In the genomic region with DNA sequence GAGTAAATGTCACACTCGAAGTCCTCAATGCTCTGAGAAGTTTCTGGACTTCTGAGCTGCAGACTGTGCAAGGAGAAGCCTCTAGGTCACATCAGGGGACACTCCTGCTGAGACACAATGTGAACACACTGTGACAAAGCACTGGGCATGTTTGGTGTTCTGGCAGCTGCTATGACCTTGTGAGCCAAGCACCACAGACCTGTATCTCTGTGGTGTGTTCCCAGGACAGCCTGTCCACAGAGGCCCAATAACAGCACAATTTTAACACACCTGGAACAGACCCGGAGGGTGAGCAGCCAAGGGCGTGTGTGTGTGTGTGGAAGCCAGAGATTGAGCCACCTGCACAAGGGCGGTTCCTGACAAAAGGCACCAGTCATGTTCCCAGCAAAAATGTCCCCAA, we compare ENCODE assay signal across 10 mouse cellular contexts. TPM values are rescaled to one million over a fixed set of nuclear protein-coding genes. Genes with fewer than 3 reads are reported as not detected.
A peak's percentile ranks its signal among the peaks of the same experiment; 100 is the strongest.
DNase-seq lines count a peak whose midpoint lies in the region; ATAC-seq and TF ChIP-seq lines count a peak whose summit lies in the region.
"Had no signal": no experiment of that assay in that cellular context is flagged by ENCODE, and none has a peak within 500 bp of the region (broad histone marks: within the 10 kb centered on the region; RNA-seq: fewer than 3 reads in every experiment).

No protein-coding gene starts in this region.

- no peaks in the 10 kb centered on the region for H3K36me3 ChIP-seq in hindbrain, embryonic 14.5 days (replicated peaks; ENCODE audit: control insufficient read depth, insufficient read depth)
- H3K36me3 ChIP-seq in hindbrain, embryonic 11.5 days (ENCODE audit: control insufficient read depth, insufficient read depth, low read length): no peaks in the 10 kb centered on the region
- no peaks in the 10 kb centered on the region for H3K36me3 ChIP-seq in neural tube, embryonic 13.5 days
- H3K36me3 ChIP-seq in stomach, postnatal 0 days (ENCODE audit: control insufficient read depth, insufficient read depth, low read length): no peaks in the 10 kb centered on the region

- no peaks in the 10 kb centered on the region for H3K9me3 ChIP-seq in hindbrain, embryonic 14.5 days (ENCODE audit: control insufficient read depth, low read length)
- H3K9me3 ChIP-seq in hindbrain, embryonic 11.5 days (ENCODE audit: control insufficient read depth, low read length): no peaks in the 10 kb centered on the region
- H3K9me3 ChIP-seq in neural tube, embryonic 13.5 days: no peaks in the 10 kb centered on the region
- no peaks in the 10 kb centered on the region for H3K9me3 ChIP-seq in stomach, postnatal 0 days (ENCODE audit: control insufficient read depth, low read length)

- WGBS in hindbrain, embryonic 14.5 days: 63% methylated on average over 4 of the region's 4 CpGs
- 59% methylated on average over 4 of the region's 4 CpGs for WGBS in hindbrain, embryonic 11.5 days
- WGBS in neural tube, embryonic 13.5 days: 60% methylated on average over 4 of the region's 4 CpGs
- 48% methylated on average over 4 of the region's 4 CpGs for WGBS in stomach, postnatal 0 days
- WGBS in cerebellum, adult 2 months: 51% methylated on average over 4 of the region's 4 CpGs

- no peak for TF ChIP-seq EP300 in stomach, postnatal 0 days (optimal IDR thresholded peaks at IDR 0.05)

- no peak for ATAC-seq in hindbrain, embryonic 14.5 days (ENCODE audit: low FRiP score)
- ATAC-seq in hindbrain, embryonic 11.5 days (ENCODE audit: low FRiP score): no peak
- ATAC-seq in neural tube, embryonic 13.5 days (ENCODE audit: low read depth): no peak
- ATAC-seq in stomach, postnatal 0 days (ENCODE audit: low FRiP score, low TSS enrichment): no peak

- no peak for TF ChIP-seq POLR2A in cerebellum, adult 2 months (IDR thresholded peaks at IDR 0.05; ENCODE audit: borderline replicate concordance, insufficient read depth, low read length)

- intact Hi-C loops in heart, postnatal 10 days (cut with DNase I): loop anchor here (2.0 to 5.0 kb wide), 5 partner anchors 66 to 252 kb away; a partner anchor contains a TSS

- DNase-seq in hindbrain, embryonic 14.5 days (ENCODE audit: low spot score): no peak
- DNase-seq in hindbrain, embryonic 11.5 days (ENCODE audit: low spot score): no peak
- DNase-seq in neural tube, embryonic 10.5 days (ENCODE audit: extremely low spot score, low spot score): no peak
- peak; percentile 64 to 74 for DNase-seq in heart, postnatal 10 days
- DNase-seq in stomach, postnatal 0 days (ENCODE audit: low spot score): no peak
- DNase-seq in cerebellum, adult 2 months: no peak
- no peak for DNase-seq in lung, postnatal 25 days (ENCODE audit: low spot score)

- H3K4me2 ChIP-seq in hindbrain, embryonic 14.5 days (replicated peaks): no peak overlapping the region
- no peak overlapping the region; the same call in 1 of the 2 replicates for H3K4me2 ChIP-seq in hindbrain, embryonic 11.5 days (replicated peaks; ENCODE audit: low read depth, low read length)
- H3K4me2 ChIP-seq in neural tube, embryonic 13.5 days: peak overlapping the region; percentile 38; the same call in 1 of the 2 replicates
- H3K4me2 ChIP-seq in stomach, postnatal 0 days (replicated peaks; ENCODE audit: low read depth): no peak overlapping the region

- H3K27ac ChIP-seq in hindbrain, embryonic 14.5 days: no peak overlapping the region
- H3K27ac ChIP-seq in hindbrain, embryonic 11.5 days (ENCODE audit: low read depth, low read length): no peak overlapping the region
- H3K27ac ChIP-seq in neural tube, embryonic 13.5 days (replicated peaks): no peak overlapping the region
- H3K27ac ChIP-seq in stomach, postnatal 0 days (replicated peaks): no peak overlapping the region
- no peak overlapping the region for H3K27ac ChIP-seq in cerebellum, adult 2 months (ENCODE audit: insufficient read depth, low read length)

- H3K4me1 ChIP-seq in hindbrain, embryonic 14.5 days (replicated peaks; ENCODE audit: control insufficient read depth, insufficient read depth, low read length): peaks cover 2% of the 10 kb centered on the region; the same call in 1 of the 2 replicates
- H3K4me1 ChIP-seq in hindbrain, embryonic 11.5 days (replicated peaks; ENCODE audit: control insufficient read depth, insufficient read depth, low read length): no peaks in the 10 kb centered on the region; the same call in none of the 2 replicates
- H3K4me1 ChIP-seq in neural tube, embryonic 13.5 days (replicated peaks): peaks cover 2% of the 10 kb centered on the region
- H3K4me1 ChIP-seq in stomach, postnatal 0 days (replicated peaks; ENCODE audit: control insufficient read depth, insufficient read depth): no peaks in the 10 kb centered on the region; the same call in 1 of the 2 replicates
- peaks cover 1% of the 10 kb centered on the region; the same call in 1 of the 2 replicates for H3K4me1 ChIP-seq in cerebellum, adult 2 months (ENCODE audit: control insufficient read depth, insufficient read depth, low read length)

- no peak overlapping the region for H3K4me3 ChIP-seq in hindbrain, embryonic 14.5 days (replicated peaks; ENCODE audit: low read length)
- no peak overlapping the region for H3K4me3 ChIP-seq in hindbrain, embryonic 11.5 days (ENCODE audit: low read depth, low read length)
- no peak overlapping the region for H3K4me3 ChIP-seq in neural tube, embryonic 13.5 days
- H3K4me3 ChIP-seq in stomach, postnatal 0 days (ENCODE audit: low read depth, low read length): no peak overlapping the region
- H3K4me3 ChIP-seq in cerebellum, adult 2 months (replicated peaks; ENCODE audit: insufficient read depth, low read depth, low read length): no peak overlapping the region

- no peaks in the 10 kb centered on the region for H3K27me3 ChIP-seq in hindbrain, embryonic 14.5 days (ENCODE audit: control insufficient read depth, insufficient read depth, low read length)
- peaks cover 3% of the 10 kb centered on the region; the same call in 1 of the 2 replicates for H3K27me3 ChIP-seq in hindbrain, embryonic 11.5 days (ENCODE audit: control insufficient read depth, insufficient read depth, low read length)
- peaks cover 29% of the 10 kb centered on the region for H3K27me3 ChIP-seq in neural tube, embryonic 13.5 days
- no peaks in the 10 kb centered on the region for H3K27me3 ChIP-seq in stomach, postnatal 0 days (ENCODE audit: control insufficient read depth, insufficient read depth, low read length)
- H3K27me3 ChIP-seq in cerebellum, adult 2 months (ENCODE audit: control insufficient read depth, insufficient read depth, low read length): no peaks in the 10 kb centered on the region

- no peak for TF ChIP-seq CTCF in stomach, postnatal 0 days (IDR thresholded peaks at IDR 0.05; ENCODE audit: low read depth)
- TF ChIP-seq CTCF in cerebellum, adult 2 months (IDR thresholded peaks at IDR 0.05; ENCODE audit: borderline replicate concordance, insufficient read depth, low read depth, low read length): no peak

- H3K9ac ChIP-seq in hindbrain, embryonic 14.5 days: 0 out of 2 replicates have a peak overlapping the region, but pooled peaks have one; percentile 20
- H3K9ac ChIP-seq in hindbrain, embryonic 11.5 days (ENCODE audit: low read depth, low read length): no peak overlapping the region
- peak overlapping the region; percentile 47; the same call in 1 of the 2 replicates for H3K9ac ChIP-seq in neural tube, embryonic 13.5 days
- H3K9ac ChIP-seq in stomach, postnatal 0 days (ENCODE audit: low read length): 0 out of 2 replicates have a peak overlapping the region, but pooled peaks have one; percentile 27

RNA-seq across cellular contexts. Expression of a gene that starts 20.1 kb away (rescaled TPM):
- polyA plus RNA-seq in hindbrain, embryonic 14.5 days (2014; fragmentation: Nextera tagmentation; extraction: Ambion mirVana): 17.7 and 20.9 TPM in 2 replicates
- 6.6 and 7.2 TPM in 2 replicates for polyA plus RNA-seq in hindbrain, embryonic 11.5 days (2014; fragmentation: Nextera tagmentation; extraction: Ambion mirVana)
- 16.2 and 17.4 TPM in 2 replicates for polyA plus RNA-seq in neural tube, embryonic 13.5 days (2015; fragmentation: Nextera tagmentation; extraction: Ambion mirVana)
- total RNA-seq in heart, postnatal 10 days (2021): 1 to 10 TPM in 1 of 2 experiments, under 1 TPM in 1; 0.67 to 1.1 TPM
- polyA plus RNA-seq in stomach, postnatal 0 days (2015; fragmentation: Nextera tagmentation; extraction: Ambion mirVana): 1.3 and 1.8 TPM in 2 replicates
- 21.0 and 23.0 TPM in 2 replicates for polyA plus RNA-seq in cerebellum, adult 2 months (2012; rRNA removed)
- total RNA-seq: neutrophil, adult 5-6 weeks had no signal

RNA-seq across cellular contexts. Expression of a gene that starts 30.8 kb away (rescaled TPM):
- 29.7 and 32.2 TPM in 2 replicates for polyA plus RNA-seq in hindbrain, embryonic 14.5 days (2014; fragmentation: Nextera tagmentation; extraction: Ambion mirVana)
- polyA plus RNA-seq in hindbrain, embryonic 11.5 days (2014; fragmentation: Nextera tagmentation; extraction: Ambion mirVana): 3.4 and 5.8 TPM in 2 replicates
- polyA plus RNA-seq in neural tube, embryonic 13.5 days (2015; fragmentation: Nextera tagmentation; extraction: Ambion mirVana): 38.1 and 38.7 TPM in 2 replicates
- not detected for total RNA-seq in heart, postnatal 10 days (2021)
- polyA plus RNA-seq in stomach, postnatal 0 days (2015; fragmentation: Nextera tagmentation; extraction: Ambion mirVana): 0.40 and 0.42 TPM in 2 replicates
- polyA plus RNA-seq in cerebellum, adult 2 months (2012; rRNA removed): 126 and 136 TPM in 2 replicates
- total RNA-seq: neutrophil, adult 5-6 weeks had no signal
- polyA plus RNA-seq: heart, embryonic 14.5 days had no signal

RNA-seq across cellular contexts. Expression of a gene that starts 42.6 kb away (rescaled TPM):
- 33.7 and 33.8 TPM in 2 replicates for polyA plus RNA-seq in hindbrain, embryonic 14.5 days (2014; fragmentation: Nextera tagmentation; extraction: Ambion mirVana)
- polyA plus RNA-seq in hindbrain, embryonic 11.5 days (2014; fragmentation: Nextera tagmentation; extraction: Ambion mirVana): 9.2 and 11.0 TPM in 2 replicates
- 40.9 and 44.2 TPM in 2 replicates for polyA plus RNA-seq in neural tube, embryonic 13.5 days (2015; fragmentation: Nextera tagmentation; extraction: Ambion mirVana)
- 10 to 100 TPM; 11.5 to 13.0 TPM for total RNA-seq in heart, postnatal 10 days (2021)
- polyA plus RNA-seq in stomach, postnatal 0 days (2015; fragmentation: Nextera tagmentation; extraction: Ambion mirVana): 11.0 and 11.1 TPM in 2 replicates
- 75.2 and 77.0 TPM in 2 replicates for polyA plus RNA-seq in cerebellum, adult 2 months (2012; rRNA removed)

Comparison
In these comparisons a context has a peak if more than half of its experiments do, and no peak if none do; other contexts are left out.
1. DNase-seq: peak in heart, postnatal 10 days (2 of 2); none in hindbrain, embryonic 14.5 days (single experiment), hindbrain, embryonic 11.5 days (single experiment), neural tube, embryonic 10.5 days (single experiment), stomach, postnatal 0 days (single experiment), cerebellum, adult 2 months (0 of 2) and lung, postnatal 25 days (single experiment).